Mouse (Mus musculus) embryonic facial prominence, embryonic 13.5 days (tissue): ENCODE measurements around the gene Il11. TPM values are rescaled to one million over a fixed set of nuclear protein-coding genes. Genes with fewer than 3 reads are reported as not detected.
A peak's percentile ranks its signal among the peaks of the same experiment; 100 is the strongest.
"Not testable (repeated sequence)": the region's sequence is repeated elsewhere in the genome, so short reads cannot be mapped to it uniquely, and the experiment has no call there.

Source experiments
- ATAC-seq: fragments of 200-750 bp; cut with Nextera tagmentation; 2 replicates; pipeline ENCODE4 v1.8.0; 2017; ENCODE audit warnings: low read depth; ENCODE audit not compliant: insufficient number of reproducible peaks, insufficient read depth, low FRiP score, low TSS enrichment
- H3K27ac ChIP-seq: fragments of 300-500 bp; sonication (generic); 2 replicates; pipeline ENCODE4 v1.5.1; 2015; ENCODE audit warnings: moderate library complexity, mild to moderate bottlenecking, inconsistent platforms
- H3K27me3 ChIP-seq: fragments of 300-500 bp; sonication (generic); 2 replicates; pipeline ENCODE4 v1.6.1; 2015; ENCODE audit warnings: mild to moderate bottlenecking, inconsistent platforms
- H3K36me3 ChIP-seq: fragments of 300-500 bp; sonication (generic); 2 replicates; pipeline ENCODE4 v1.6.1; 2015; ENCODE audit warnings: mild to moderate bottlenecking, inconsistent platforms
- H3K4me1 ChIP-seq: fragments of 300-500 bp; sonication (generic); 2 replicates; pipeline ENCODE4 v1.6.1; 2015; ENCODE audit warnings: inconsistent platforms
- H3K4me2 ChIP-seq: fragments of 300-500 bp; sonication (generic); 2 replicates; pipeline ENCODE4 v1.6.1; 2015; ENCODE audit warnings: moderate library complexity, mild to moderate bottlenecking, inconsistent platforms
- H3K4me3 ChIP-seq: fragments of 300-500 bp; sonication (generic); 2 replicates; pipeline ENCODE4 v1.5.1; 2015; ENCODE audit warnings: mild to moderate bottlenecking, inconsistent platforms
- H3K9ac ChIP-seq: fragments of 300-500 bp; sonication (generic); 2 replicates; pipeline ENCODE4 v1.6.1; 2015; ENCODE audit warnings: mild to moderate bottlenecking, inconsistent platforms
- H3K9me3 ChIP-seq: fragments of 300-500 bp; sonication (generic); 2 replicates; pipeline ENCODE4 v1.6.1; 2016; ENCODE audit warnings: inconsistent platforms
- WGBS: fragments of 180-500 bp; shearing (Covaris S2); methylation state at CpG from one replicate; pipeline ENCODE4 v1.1.7; 2015; ENCODE audit warnings: mixed read lengths; 5-methylcytosine and 5-hydroxymethylcytosine counted together
- polyA plus RNA-seq: library from polyadenylated mRNA; unstranded; fragments of >200 nt; fragmentation: Nextera tagmentation; extraction: Ambion mirVana; gene quantifications from 2 replicates; pipeline ENCODE4 v1.2.1, GENCODE M21; 2015

The Il11 gene
- polyA plus RNA-seq, result not detected in 2 replicates

- WGBS, result 73% methylated on average over 2 of the region's 2 CpGs
- H3K4me3 ChIP-seq, result no peak within 1 kb of the TSS
- no peaks in the 10 kb centered on the region for H3K9me3 ChIP-seq
- H3K36me3 ChIP-seq, result no peaks in the 10 kb centered on the region
- no peak within 1 kb of the TSS for H3K4me2 ChIP-seq
- no peak within 1 kb of the TSS for H3K27ac ChIP-seq
- peaks cover 37% of the 10 kb centered on the region for H3K27me3 ChIP-seq
- ATAC-seq, result no peak
- no peak within 1 kb of the TSS for H3K9ac ChIP-seq
- H3K4me1 ChIP-seq, result peaks cover 4% of the 10 kb centered on the region; the same call in 1 of the 2 replicates
Observed at GRCm38 (mm10) chr7:4782759-4783158, at the start of gene Il11, which contains the start of gene Tmem190. Gene Il11, minus strand, starts transcription at chr7:4782859. Gene Tmem190, plus strand, starts transcription at chr7:4782937.

- H3K9me3 ChIP-seq, result no peaks in the 10 kb centered on the region
- WGBS, result 3% methylated on average over 12 of the region's 12 CpGs
- H3K36me3 ChIP-seq, result no peaks in the 10 kb centered on the region
- no peak overlapping the region for H3K9ac ChIP-seq
- H3K27me3 ChIP-seq, result peaks cover 49% of the 10 kb centered on the region
- H3K27ac ChIP-seq, result no peak overlapping the region
- H3K4me1 ChIP-seq, result no peaks in the 10 kb centered on the region
- no peak for ATAC-seq
- no peak overlapping the region for H3K4me2 ChIP-seq
- no peak overlapping the region for H3K4me3 ChIP-seq
Observed at GRCm38 (mm10) chr7:4830476-4830875, 47.8 kb upstream of the Il11 start.

GRCm38 (mm10) chr7:4825365-4825764 lies 42.7 kb upstream of the Il11 start:
- no peak overlapping the region for H3K4me2 ChIP-seq
- H3K9me3 ChIP-seq, result no peaks in the 10 kb centered on the region
- H3K27me3 ChIP-seq, result peaks cover 9% of the 10 kb centered on the region
- H3K27ac ChIP-seq, result no peak overlapping the region
- H3K4me3 ChIP-seq, result no peak overlapping the region
- no peak for ATAC-seq
- no peak overlapping the region for H3K9ac ChIP-seq
- no peaks in the 10 kb centered on the region for H3K36me3 ChIP-seq
- H3K4me1 ChIP-seq, result peaks cover 10% of the 10 kb centered on the region; the same call in 1 of the 2 replicates
- 48% methylated on average over 4 of the region's 4 CpGs for WGBS

- Histone ChIP-seq H3K4me1 (peaks cover 10% of the 10 kb centered on the region; the same call in 1 of the 2 replicates), H3K9ac (no peak overlapping the region), H3K9me3 (no peaks in the 10 kb centered on the region), H3K27ac (no peak overlapping the region), H3K4me3 (no peak overlapping the region), H3K27me3 (no peaks in the 10 kb centered on the region; the same call in 1 of the 2 replicates), H3K4me2 (no peak overlapping the region), H3K36me3 (no peaks in the 10 kb centered on the region)
- WGBS, result 53% methylated on average over 6 of the region's 6 CpGs
- no peak for ATAC-seq
Observed at GRCm38 (mm10) chr7:4822162-4822907, 39.7 kb upstream of the Il11 start.

- Histone ChIP-seq H3K4me3 (no peak overlapping the region), H3K4me1 (peaks cover 10% of the 10 kb centered on the region; the same call in 1 of the 2 replicates), H3K4me2 (no peak overlapping the region), H3K9me3 (no peaks in the 10 kb centered on the region), H3K36me3 (no peaks in the 10 kb centered on the region), H3K9ac (no peak overlapping the region), H3K27ac (no peak overlapping the region), H3K27me3 (no peaks in the 10 kb centered on the region; the same call in 1 of the 2 replicates)
- ATAC-seq, result no peak
- WGBS, result 75% methylated on average over 4 of the region's 4 CpGs
Observed at GRCm38 (mm10) chr7:4821690-4822089, 39.0 kb upstream of the Il11 start.

- H3K36me3 ChIP-seq, ATAC-seq, H3K9me3 ChIP-seq, H3K4me2 ChIP-seq, H3K9ac ChIP-seq, H3K4me3 ChIP-seq, H3K27ac ChIP-seq, H3K27me3 ChIP-seq: not testable (repeated sequence)
- peaks cover 10% of the 10 kb centered on the region; the same call in 1 of the 2 replicates for H3K4me1 ChIP-seq
- 90% methylated on average over 7 of the region's 7 CpGs for WGBS
Observed at GRCm38 (mm10) chr7:4820925-4821324, 38.3 kb upstream of the Il11 start.

GRCm38 (mm10) chr7:4816559-4816958 lies 33.9 kb upstream of the Il11 start:
- Histone ChIP-seq H3K27ac (no peak overlapping the region), H3K9ac (no peak overlapping the region), H3K4me2 (no peak overlapping the region), H3K4me3 (no peak overlapping the region), H3K36me3 (no peaks in the 10 kb centered on the region), H3K4me1 (peaks cover 6% of the 10 kb centered on the region; the same call in 1 of the 2 replicates), H3K27me3 (no peaks in the 10 kb centered on the region), H3K9me3 (no peaks in the 10 kb centered on the region)
- no peak for ATAC-seq

GRCm38 (mm10) chr7:4813105-4813791 lies 30.6 kb upstream of the Il11 start:
- Histone ChIP-seq H3K4me3 (peak overlapping the region; percentile 99), H3K4me1 (peaks cover 28% of the 10 kb centered on the region), H3K27me3 (no peaks in the 10 kb centered on the region), H3K27ac (peak overlapping the region; percentile 95), H3K36me3 (peaks cover 29% of the 10 kb centered on the region), H3K4me2 (peak overlapping the region; percentile 80), H3K9ac (peak overlapping the region; percentile 68), H3K9me3 (no peaks in the 10 kb centered on the region)
- no peak for ATAC-seq
- WGBS, result 25% methylated on average over 8 of the region's 8 CpGs

- Histone ChIP-seq H3K27ac (peak within 1 kb of the TSS; percentile 95), H3K4me3 (peak within 1 kb of the TSS; percentile 99), H3K9ac (peak within 1 kb of the TSS; percentile 99), H3K36me3 (peaks cover 33% of the 10 kb centered on the region), H3K9me3 (no peaks in the 10 kb centered on the region), H3K27me3 (no peaks in the 10 kb centered on the region), H3K4me1 (peaks cover 28% of the 10 kb centered on the region), H3K4me2 (peak within 1 kb of the TSS; percentile 80)
- under 1% methylated on average over 62 of the region's 62 CpGs for WGBS
- ATAC-seq, result peak; percentile 99
Observed at GRCm38 (mm10) chr7:4812303-4813104, 29.8 kb upstream of the Il11 start, which contains the start of gene Ube2s. Gene Ube2s, minus strand, starts transcription at chr7:4812590.

- Histone ChIP-seq H3K4me3 (peak overlapping the region; percentile 99), H3K4me2 (peak overlapping the region; percentile 80), H3K4me1 (peaks cover 28% of the 10 kb centered on the region), H3K36me3 (peaks cover 39% of the 10 kb centered on the region), H3K27me3 (no peaks in the 10 kb centered on the region), H3K9ac (peak overlapping the region; percentile 99), H3K9me3 (no peaks in the 10 kb centered on the region), H3K27ac (peak overlapping the region; percentile 95)
- WGBS, result under 1% methylated on average over 28 of the region's 36 CpGs
- ATAC-seq, result peak; percentile 21
Observed at GRCm38 (mm10) chr7:4811842-4812302, 29.2 kb upstream of the Il11 start.

GRCm38 (mm10) chr7:4811131-4811530 lies 28.5 kb upstream of the Il11 start:
- H3K4me2 ChIP-seq, result peak overlapping the region; percentile 80
- H3K9me3 ChIP-seq, ATAC-seq, H3K27me3 ChIP-seq: not testable (repeated sequence)
- H3K4me3 ChIP-seq, result peak overlapping the region; percentile 99
- H3K36me3 ChIP-seq, result peaks cover 47% of the 10 kb centered on the region
- 36% methylated on average over 10 of the region's 10 CpGs for WGBS
- H3K4me1 ChIP-seq, result peaks cover 28% of the 10 kb centered on the region
- peak overlapping the region; percentile 99 for H3K9ac ChIP-seq
- H3K27ac ChIP-seq, result peak overlapping the region; percentile 95; the same call in 1 of the 2 replicates
